Mouse (Mus musculus): ENCODE data around the gene Ctcf. TPM values are rescaled to one million over a fixed set of nuclear protein-coding genes. Genes with fewer than 3 reads are reported as not detected.

The Ctcf gene
- polyA plus RNA-seq, 1 experiment from 2014 or later = 96.9 TPM

GRCm38 (mm10) chr8:105707498-105708403 is 71.4 kb downstream of the Ctcf start, which contains the start of the genes 4933405L10Rik and Enkd1:
Gene 4933405L10Rik (plus strand): TSS chr8:105707655.
Gene Enkd1 (minus strand): TSS chr8:105708210.
- Histone ChIP-seq H3K27ac (replicated peaks; ENCODE audit: low read depth, low read length) (no peak within 1 kb of the TSS), H3K4me3 (replicated peaks; ENCODE audit: low read depth, low read length) (peak within 1 kb of the TSS; percentile 63), H3K36me3 (ENCODE audit: control insufficient read depth, insufficient read depth, low read length) (peaks cover 11% of the 10 kb centered on the region; the same call in 1 of the 2 replicates), H3K4me2 (ENCODE audit: low read length) (peak within 1 kb of the TSS; percentile 97), H3K4me1 (ENCODE audit: control insufficient read depth, insufficient read depth, low read length) (peaks cover 12% of the 10 kb centered on the region; the same call in 1 of the 2 replicates), H3K9ac (replicated peaks; ENCODE audit: low read length) (peak within 1 kb of the TSS; percentile 52), H3K9me3 (ENCODE audit: control insufficient read depth, low read length) (no peaks in the 10 kb centered on the region), H3K27me3 (ENCODE audit: control insufficient read depth, insufficient read depth, low read length) (no peaks in the 10 kb centered on the region)
- ATAC-seq (ENCODE audit: low FRiP score, low TSS enrichment) = peak; percentile 81
- DNase-seq = peak; percentile 96
- WGBS = 1% methylated on average over 55 of the region's 55 CpGs

- H3K9ac ChIP-seq (replicated peaks; ENCODE audit: low read length) = no peak overlapping the region
- H3K9me3 ChIP-seq (ENCODE audit: control insufficient read depth, low read length) = no peaks in the 10 kb centered on the region
- 92% methylated on average over 8 of the region's 8 CpGs for WGBS
- DNase-seq (no peak), ATAC-seq (ENCODE audit: low FRiP score, low TSS enrichment) (no peak)
- no peaks in the 10 kb centered on the region for H3K27me3 ChIP-seq (ENCODE audit: control insufficient read depth, insufficient read depth, low read length)
- H3K36me3 ChIP-seq (ENCODE audit: control insufficient read depth, insufficient read depth, low read length) = peaks cover 5% of the 10 kb centered on the region; the same call in 1 of the 2 replicates
- peaks cover 12% of the 10 kb centered on the region; the same call in 1 of the 2 replicates for H3K4me1 ChIP-seq (ENCODE audit: control insufficient read depth, insufficient read depth, low read length)
- H3K4me2 ChIP-seq (ENCODE audit: low read length) = no peak overlapping the region
- no peak overlapping the region for H3K27ac ChIP-seq (replicated peaks; ENCODE audit: low read depth, low read length)
- H3K4me3 ChIP-seq (replicated peaks; ENCODE audit: low read depth, low read length) = no peak overlapping the region
These were observed 72.3 kb downstream of the Ctcf start for GRCm38 (mm10) chr8:105708675-105709074.

- H3K4me2 ChIP-seq (ENCODE audit: low read length) = no peak overlapping the region
- H3K4me3 ChIP-seq (replicated peaks; ENCODE audit: low read depth, low read length) = no peak overlapping the region
- 78% methylated on average over 14 of the region's 14 CpGs for WGBS
- no peaks in the 10 kb centered on the region for H3K9me3 ChIP-seq (ENCODE audit: control insufficient read depth, low read length)
- no peak overlapping the region for H3K27ac ChIP-seq (replicated peaks; ENCODE audit: low read depth, low read length)
- ATAC-seq (ENCODE audit: low FRiP score, low TSS enrichment) (no peak), DNase-seq (no peak)
- peaks cover 1% of the 10 kb centered on the region; the same call in 1 of the 2 replicates for H3K36me3 ChIP-seq (ENCODE audit: control insufficient read depth, insufficient read depth, low read length)
- no peak overlapping the region for H3K9ac ChIP-seq (replicated peaks; ENCODE audit: low read length)
- H3K27me3 ChIP-seq (ENCODE audit: control insufficient read depth, insufficient read depth, low read length) = no peaks in the 10 kb centered on the region
- H3K4me1 ChIP-seq (ENCODE audit: control insufficient read depth, insufficient read depth, low read length) = peaks cover 12% of the 10 kb centered on the region; the same call in 1 of the 2 replicates
These were observed 72.9 kb downstream of the Ctcf start for GRCm38 (mm10) chr8:105709317-105709716.

- 87% methylated on average over 3 of the region's 3 CpGs for WGBS
These were observed 75.9 kb downstream of the Ctcf start for GRCm38 (mm10) chr8:105712286-105712685.

GRCm38 (mm10) chr8:105714139-105714538 is 77.8 kb downstream of the Ctcf start:
- no peaks in the 10 kb centered on the region for H3K9me3 ChIP-seq (ENCODE audit: control insufficient read depth, low read length)
- H3K27ac ChIP-seq (replicated peaks; ENCODE audit: low read depth, low read length) = no peak overlapping the region
- no peaks in the 10 kb centered on the region for H3K4me1 ChIP-seq (ENCODE audit: control insufficient read depth, insufficient read depth, low read length)
- no peaks in the 10 kb centered on the region for H3K27me3 ChIP-seq (ENCODE audit: control insufficient read depth, insufficient read depth, low read length)
- no peak overlapping the region for H3K9ac ChIP-seq (replicated peaks; ENCODE audit: low read length)
- DNase-seq = peak; percentile 92
- 7% methylated on average over 3 of the region's 3 CpGs for WGBS
- peak; percentile 25; the same call in 1 of the 2 replicates for ATAC-seq (ENCODE audit: low FRiP score, low TSS enrichment)
- H3K4me2 ChIP-seq (ENCODE audit: low read length) = no peak overlapping the region
- peaks cover 16% of the 10 kb centered on the region for H3K36me3 ChIP-seq (ENCODE audit: control insufficient read depth, insufficient read depth, low read length)
- H3K4me3 ChIP-seq (replicated peaks; ENCODE audit: low read depth, low read length) = no peak overlapping the region

More at GRCm38 (mm10) chr8:105712286-105712685, 75.9 kb downstream of the Ctcf start:
- Histone ChIP-seq H3K4me3 (replicated peaks; ENCODE audit: low read depth, low read length) (no peak overlapping the region), H3K4me1 (ENCODE audit: control insufficient read depth, insufficient read depth, low read length) (peaks cover 10% of the 10 kb centered on the region; the same call in 1 of the 2 replicates), H3K36me3 (ENCODE audit: control insufficient read depth, insufficient read depth, low read length) (peaks cover 14% of the 10 kb centered on the region), H3K9me3 (ENCODE audit: control insufficient read depth, low read length) (no peaks in the 10 kb centered on the region), H3K27ac (replicated peaks; ENCODE audit: low read depth, low read length) (no peak overlapping the region), H3K27me3 (ENCODE audit: control insufficient read depth, insufficient read depth, low read length) (no peaks in the 10 kb centered on the region), H3K4me2 (ENCODE audit: low read length) (no peak overlapping the region), H3K9ac (replicated peaks; ENCODE audit: low read length) (no peak overlapping the region)
- DNase-seq = no peak
- no peak for ATAC-seq (ENCODE audit: low FRiP score, low TSS enrichment)

- DNase-seq = no peak
- Histone ChIP-seq H3K36me3 (ENCODE audit: control insufficient read depth, insufficient read depth, low read length) (peaks cover 19% of the 10 kb centered on the region), H3K27me3 (ENCODE audit: control insufficient read depth, insufficient read depth, low read length) (no peaks in the 10 kb centered on the region), H3K9ac (replicated peaks; ENCODE audit: low read length) (no peak overlapping the region), H3K4me1 (ENCODE audit: control insufficient read depth, insufficient read depth, low read length) (no peaks in the 10 kb centered on the region), H3K9me3 (ENCODE audit: control insufficient read depth, low read length) (no peaks in the 10 kb centered on the region), H3K27ac (replicated peaks; ENCODE audit: low read depth, low read length) (no peak overlapping the region), H3K4me3 (replicated peaks; ENCODE audit: low read depth, low read length) (no peak overlapping the region), H3K4me2 (ENCODE audit: low read length) (no peak overlapping the region)
- 76% methylated on average over 6 of the region's 6 CpGs for WGBS
- no peak for ATAC-seq (ENCODE audit: low FRiP score, low TSS enrichment)
These were observed 78.7 kb downstream of the Ctcf start for GRCm38 (mm10) chr8:105715042-105715441.

- DNase-seq (no peak), ATAC-seq (ENCODE audit: low FRiP score, low TSS enrichment) (no peak)
- no peak overlapping the region for H3K4me2 ChIP-seq (ENCODE audit: low read length)
- peaks cover 25% of the 10 kb centered on the region for H3K36me3 ChIP-seq (ENCODE audit: control insufficient read depth, insufficient read depth, low read length)
- H3K4me3 ChIP-seq (replicated peaks; ENCODE audit: low read depth, low read length) = no peak overlapping the region
- H3K9me3 ChIP-seq (ENCODE audit: control insufficient read depth, low read length) = no peaks in the 10 kb centered on the region
- H3K4me1 ChIP-seq (ENCODE audit: control insufficient read depth, insufficient read depth, low read length) = no peaks in the 10 kb centered on the region
- 95% methylated on average over 15 of the region's 15 CpGs for WGBS
- H3K27me3 ChIP-seq (ENCODE audit: control insufficient read depth, insufficient read depth, low read length) = no peaks in the 10 kb centered on the region
- no peak overlapping the region for H3K9ac ChIP-seq (replicated peaks; ENCODE audit: low read length)
- no peak overlapping the region for H3K27ac ChIP-seq (replicated peaks; ENCODE audit: low read depth, low read length)
These were observed 80.1 kb downstream of the Ctcf start for GRCm38 (mm10) chr8:105716302-105716945.

- H3K27ac ChIP-seq (replicated peaks; ENCODE audit: low read depth, low read length) = no peak overlapping the region
- no peak overlapping the region for H3K4me2 ChIP-seq (ENCODE audit: low read length)
- WGBS = 93% methylated on average over 4 of the region's 4 CpGs
- no peaks in the 10 kb centered on the region for H3K4me1 ChIP-seq (ENCODE audit: control insufficient read depth, insufficient read depth, low read length)
- peaks cover 39% of the 10 kb centered on the region for H3K36me3 ChIP-seq (ENCODE audit: control insufficient read depth, insufficient read depth, low read length)
- H3K4me3 ChIP-seq (replicated peaks; ENCODE audit: low read depth, low read length) = no peak overlapping the region
- no peaks in the 10 kb centered on the region for H3K27me3 ChIP-seq (ENCODE audit: control insufficient read depth, insufficient read depth, low read length)
- no peak for DNase-seq
- no peak overlapping the region for H3K9ac ChIP-seq (replicated peaks; ENCODE audit: low read length)
- no peaks in the 10 kb centered on the region for H3K9me3 ChIP-seq (ENCODE audit: control insufficient read depth, low read length)
- no peak for ATAC-seq (ENCODE audit: low FRiP score, low TSS enrichment)
These were observed 83.3 kb downstream of the Ctcf start for GRCm38 (mm10) chr8:105719637-105720036.
